In the genomic region with DNA sequence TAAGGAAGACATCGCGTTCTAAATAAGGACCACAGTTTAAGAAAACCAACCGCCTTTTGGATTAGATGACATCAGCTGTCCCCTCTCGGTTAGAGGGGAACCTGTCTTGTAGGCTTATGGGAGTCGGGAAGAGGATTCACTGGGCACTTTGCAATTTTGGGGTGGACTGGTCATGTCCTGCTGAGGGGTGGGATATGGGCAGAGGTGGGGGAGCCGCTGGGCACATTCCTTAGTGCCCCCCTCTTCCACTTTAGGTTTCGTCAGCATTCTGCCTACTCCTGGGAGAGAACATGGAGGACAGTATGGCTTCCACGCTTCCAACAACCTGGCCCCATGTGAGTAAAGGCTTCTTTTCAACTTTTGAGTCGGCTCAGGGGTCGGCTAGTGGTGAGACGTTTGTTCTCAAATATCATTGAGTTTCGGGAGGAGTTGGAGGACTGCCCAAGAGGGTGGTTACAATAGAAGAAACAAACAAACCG, we compare ENCODE assay signal across 1 mouse cellular context.
TF ChIP-seq lines count a peak whose summit lies in the region.

No protein-coding gene starts in this region.

TF ChIP-seq in MEL, 35 proteins besides CTCF, POLR2A, EP300 and RAD21:
- TF ChIP-seq GABPA (IDR thresholded peaks at IDR 0.05; ENCODE audit: low read depth, low read length): no peak
- no peak for TF ChIP-seq BHLHE40 (IDR thresholded peaks at IDR 0.05; ENCODE audit: borderline replicate concordance, low read depth, low read length)
- no peak for TF ChIP-seq CHD1 (IDR thresholded peaks at IDR 0.05; ENCODE audit: low read depth, low read length)
- no peak for TF ChIP-seq MEF2A (IDR thresholded peaks at IDR 0.05; ENCODE audit: extremely low read depth, insufficient replicate concordance, low read depth, low read length, poor library complexity, severe bottlenecking)
- no peak for TF ChIP-seq ZNF384 (IDR thresholded peaks at IDR 0.05; ENCODE audit: low read depth, low read length)
- no peak for TF ChIP-seq ETS1 (IDR thresholded peaks at IDR 0.05; ENCODE audit: low read depth, low read length)
- no peak for TF ChIP-seq MAFK (IDR thresholded peaks at IDR 0.05; ENCODE audit: borderline replicate concordance, low read depth, low read length)
- no peak for TF ChIP-seq UBTF (IDR thresholded peaks at IDR 0.05; ENCODE audit: borderline replicate concordance, insufficient read depth, low read depth, low read length)
- no peak for TF ChIP-seq SMC3 (IDR thresholded peaks at IDR 0.05; ENCODE audit: low read depth, low read length)
- no peak for TF ChIP-seq TAL1 (IDR thresholded peaks at IDR 0.05; ENCODE audit: low read length)
- no peak for TF ChIP-seq MYB (IDR thresholded peaks at IDR 0.05; ENCODE audit: low read depth, low read length)
- no peak for TF ChIP-seq USF1 (IDR thresholded peaks at IDR 0.05; ENCODE audit: low read depth, low read length)
- no peak for TF ChIP-seq MXI1 (IDR thresholded peaks at IDR 0.05; ENCODE audit: low read depth, low read length)
- TF ChIP-seq USF2 (IDR thresholded peaks at IDR 0.05; ENCODE audit: borderline replicate concordance in 1 of 2, insufficient read depth in 1 of 2, low read depth in 1 of 2, low read length in 2 of 2): no peak
- no peak for TF ChIP-seq CHD2 (IDR thresholded peaks at IDR 0.05; ENCODE audit: low read length)
- TF ChIP-seq GATA1 (IDR thresholded peaks at IDR 0.05; ENCODE audit: low read depth, low read length): no peak
- TF ChIP-seq POLR2AphosphoS5 (IDR thresholded peaks at IDR 0.05; ENCODE audit: borderline replicate concordance, low read depth, low read length): no peak
